Mouse (Mus musculus) 3T3-L1 (cell line): ENCODE data around the gene Tmem150b.

Experiments used
- DNase-seq: peaks from one replicate; pipeline ENCODE4 v3.0.0-alpha.2; 2015; ENCODE audit warnings: low read depth, low spot score

Gene Tmem150b

DNA sequence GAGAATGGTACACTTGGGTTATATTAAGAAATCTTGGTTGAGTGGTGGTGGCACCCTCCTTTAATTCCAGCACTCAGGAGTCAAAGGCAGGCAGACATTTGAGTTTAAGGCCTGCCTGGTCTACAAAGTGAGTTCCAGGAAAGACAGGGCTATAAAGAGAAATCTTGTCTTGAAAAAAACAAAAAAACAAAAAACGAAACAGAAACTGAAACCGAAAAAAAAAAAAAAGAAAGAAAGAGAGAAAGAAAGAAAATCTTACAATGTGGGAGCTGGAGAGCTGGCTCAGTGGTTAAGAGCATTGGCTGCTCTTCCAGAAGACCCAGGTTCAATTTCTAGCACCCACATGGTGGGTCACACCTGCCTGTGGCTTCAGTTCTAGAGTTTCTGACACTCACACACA lies 61.3 kb downstream of the Tmem150b start:
- DNase-seq, result no peak

DNA sequence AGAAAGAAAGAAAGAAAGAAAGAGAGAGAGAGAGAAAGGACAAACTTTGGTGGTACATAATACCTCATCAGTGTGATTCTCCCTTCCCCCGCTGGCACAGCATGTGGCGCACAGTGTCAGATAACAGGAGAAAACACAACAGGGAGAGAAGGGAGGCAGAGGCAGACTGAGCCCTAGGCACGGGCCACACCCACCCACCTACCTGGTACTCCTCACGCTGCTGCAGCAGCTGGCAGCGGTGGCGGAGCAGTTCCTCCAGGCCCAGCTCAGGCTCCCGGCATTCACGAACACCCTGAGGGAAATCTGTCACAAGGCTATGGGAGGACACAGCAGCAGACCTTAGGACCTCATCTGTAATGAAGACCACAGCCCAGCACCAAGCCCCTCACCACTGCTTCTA lies 61.9 kb downstream of the Tmem150b start:
- DNase-seq, result no peak

DNA sequence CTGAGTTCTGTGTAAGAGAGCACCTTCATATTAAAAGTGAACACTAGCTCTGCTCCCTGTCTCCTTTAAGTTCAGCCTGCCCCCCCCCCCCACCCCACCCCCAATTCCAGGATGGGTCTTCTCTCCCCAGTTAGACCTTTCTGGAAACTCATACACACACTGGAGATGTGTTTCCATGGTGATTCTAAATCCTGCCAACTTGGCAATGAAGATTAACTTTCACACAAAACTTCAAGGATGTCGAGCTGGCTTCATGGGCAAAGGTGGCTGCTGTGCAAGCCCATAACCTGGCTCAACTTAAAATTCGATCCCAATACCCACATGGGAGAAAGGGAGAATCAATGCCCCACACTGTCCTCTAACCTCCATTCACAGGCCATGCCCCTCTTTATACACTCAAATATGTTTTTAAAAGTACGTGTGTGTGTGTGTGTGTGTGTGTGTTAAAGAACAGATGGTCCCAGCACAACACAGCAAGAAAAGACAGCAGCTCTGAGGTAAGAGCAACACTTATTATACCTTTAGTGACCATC lies 65.1 kb downstream of the Tmem150b start:
- peak; percentile 29 for DNase-seq

DNA sequence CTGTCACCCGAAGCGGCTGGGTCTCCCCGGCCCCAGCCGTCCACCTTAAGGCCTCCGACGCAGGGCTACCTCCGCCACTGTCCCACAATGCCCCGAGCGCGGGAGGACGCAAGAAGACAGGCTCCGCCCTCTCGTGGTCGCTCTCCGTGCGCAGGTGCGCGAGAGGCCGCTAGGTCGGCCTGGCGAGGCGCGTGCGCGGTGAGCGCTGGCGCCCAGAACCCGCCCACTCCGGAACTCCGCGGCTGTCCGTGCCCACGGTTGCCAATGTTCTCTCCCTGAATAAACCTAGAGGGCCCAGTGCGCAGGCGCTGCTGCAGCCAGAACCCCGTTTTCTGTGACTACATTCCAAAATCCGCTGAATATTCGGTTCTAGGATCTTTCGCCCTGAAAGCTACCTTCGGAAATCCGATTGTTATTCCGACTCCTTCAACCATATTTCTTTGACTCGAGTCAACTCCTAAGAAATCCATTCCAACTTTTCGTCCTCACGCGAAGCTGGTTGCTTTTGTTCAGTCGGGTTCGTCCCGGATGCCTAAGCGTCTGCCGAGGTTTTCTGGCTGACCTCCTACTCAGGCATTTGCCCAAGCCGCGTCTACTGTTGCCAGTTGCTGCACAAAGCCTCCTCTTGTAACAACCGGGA lies 66.0 kb downstream of the Tmem150b start, which contains the start of gene Ppp6r1:
TSS of gene Ppp6r1 (minus strand) at position 108 of the 640 bp plus-strand sequence.
- DNase-seq, result peak; percentile 93

DNA sequence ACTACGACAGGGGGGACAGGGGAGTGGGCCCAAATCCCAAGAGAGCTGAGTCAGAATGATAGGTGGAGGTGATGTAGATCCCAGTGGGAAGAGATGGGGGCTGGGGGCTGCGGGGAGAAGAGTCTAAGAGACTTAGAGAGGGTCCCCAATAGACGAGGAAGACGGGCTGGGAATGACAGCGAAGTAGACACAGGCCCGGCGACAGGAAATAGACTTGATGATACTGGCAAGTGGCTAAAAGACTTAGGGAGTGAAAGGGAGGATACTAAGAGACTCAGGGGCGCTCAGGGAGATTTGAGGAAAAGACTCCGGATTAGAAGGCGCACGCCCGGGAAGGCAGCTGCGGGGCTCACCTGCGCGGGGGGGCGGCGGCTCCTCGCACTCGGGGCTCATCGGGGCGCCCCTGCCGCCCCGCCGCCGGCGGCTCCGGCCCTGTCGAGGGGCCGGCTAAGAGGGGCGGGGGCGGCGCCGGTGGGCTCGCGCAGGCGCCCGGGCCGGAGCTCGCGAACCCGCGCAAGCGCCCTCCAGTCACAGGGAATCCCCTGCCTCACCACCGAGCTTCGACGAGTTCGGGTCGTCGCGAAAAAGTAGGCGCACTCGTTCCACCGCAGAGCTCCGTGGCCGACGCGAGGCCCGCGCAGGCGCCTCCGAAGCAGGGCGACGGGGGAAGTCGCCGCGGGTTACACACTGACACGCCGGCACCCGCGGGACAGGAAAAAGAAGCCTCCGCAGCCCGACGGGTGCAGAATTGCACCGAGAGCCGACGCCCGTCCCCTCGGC lies 66.7 kb downstream of the Tmem150b start:
- DNase-seq, result no peak

DNA sequence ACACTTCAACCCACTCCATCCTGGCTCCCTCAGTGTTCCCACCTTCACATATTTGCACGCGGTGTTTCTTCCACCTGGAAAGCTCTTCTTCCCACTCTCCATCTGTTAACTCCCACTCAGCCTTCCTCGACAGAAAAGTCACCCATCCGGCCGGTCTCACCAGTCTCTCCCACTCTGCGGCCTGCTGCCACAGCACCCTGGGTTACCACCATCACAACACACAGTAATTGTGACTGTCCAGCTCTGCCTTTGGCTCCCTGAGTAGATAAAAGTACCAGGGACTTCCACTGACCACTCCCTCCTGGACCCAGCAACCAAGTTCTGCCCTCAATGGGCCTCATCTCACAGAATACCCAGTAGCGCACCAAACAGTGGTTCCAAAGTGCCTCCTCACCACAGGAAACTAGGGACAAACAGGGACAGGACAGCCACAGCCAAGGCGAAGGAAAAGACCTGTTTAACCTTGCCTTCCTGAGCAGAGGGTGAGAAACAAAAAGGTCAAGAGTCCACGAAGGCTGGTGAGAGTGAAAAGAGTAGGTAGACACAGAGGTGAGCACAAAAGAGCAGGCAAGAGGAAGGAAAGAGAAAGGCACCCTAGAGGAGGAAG lies 67.4 kb downstream of the Tmem150b start:
- peak; percentile 24 for DNase-seq
